Mouse (Mus musculus) left cerebral cortex, postnatal 4 days (tissue): ENCODE data around the gene Adamts20. TPM values are rescaled to one million over a fixed set of nuclear protein-coding genes. Genes with fewer than 3 reads are reported as not detected.
"Not testable (repeated sequence)": the region's sequence is repeated elsewhere in the genome, so short reads cannot be mapped to it uniquely, and the experiment has no call there.

Source experiments
- DNase-seq: peaks from one replicate; pipeline ENCODE4 v3.0.0-alpha.2; 2022
- intact Hi-C: fragments of 180-260 bp; cut with DNase I; formaldehyde crosslinking; loops from one replicate; pipeline ENCODE4 v1.15.1; 2025
- total RNA-seq, 2 experiments: library from RNA; stranded (reverse); gene quantifications; 2 replicates each; pipeline ENCODE4 v1.2.3; 2021

Gene Adamts20
- total RNA-seq = 10 to 100 TPM; 13.3 to 16.4 TPM

GRCm38 (mm10) chr15:94465318-94465717 lies at the start of gene Adamts20:
Adamts20 (minus strand) TSS chr15:94465418.
- intact Hi-C loops = no loop called here
- no peak for DNase-seq

- DNase-seq = peak; percentile 76
- intact Hi-C loops = no loop called here
These were observed 38.4 kb upstream of the Adamts20 start for GRCm38 (mm10) chr15:94503451-94504215.

GRCm38 (mm10) chr15:94499260-94499659 lies 34.0 kb upstream of the Adamts20 start:
- intact Hi-C loops = no loop called here

GRCm38 (mm10) chr15:94495936-94496335 lies 30.7 kb upstream of the Adamts20 start:
- intact Hi-C loops = no loop called here
- DNase-seq = no peak

More at GRCm38 (mm10) chr15:94499260-94499659, 34.0 kb upstream of the Adamts20 start:
- DNase-seq = no peak

- no peak for DNase-seq
- intact Hi-C loops = no loop called here
These were observed 29.2 kb upstream of the Adamts20 start for GRCm38 (mm10) chr15:94494445-94494844.

- no peak for DNase-seq
These were observed 24.2 kb upstream of the Adamts20 start for GRCm38 (mm10) chr15:94489433-94489832.

GRCm38 (mm10) chr15:94488028-94488427 lies 22.8 kb upstream of the Adamts20 start:
- intact Hi-C loops, DNase-seq: not testable (repeated sequence)

More at GRCm38 (mm10) chr15:94489433-94489832, 24.2 kb upstream of the Adamts20 start:
- intact Hi-C loops = no loop called here

- DNase-seq = no peak
- intact Hi-C loops = no loop called here
These were observed 17.3 kb upstream of the Adamts20 start for GRCm38 (mm10) chr15:94482555-94482954.

GRCm38 (mm10) chr15:94480792-94481191 lies 15.6 kb upstream of the Adamts20 start:
- intact Hi-C loops = no loop called here
- no peak for DNase-seq

GRCm38 (mm10) chr15:94480248-94480647 lies 15.0 kb upstream of the Adamts20 start:
- intact Hi-C loops = no loop called here
- DNase-seq = no peak

- intact Hi-C loops = no loop called here
- no peak for DNase-seq
These were observed 14.4 kb upstream of the Adamts20 start for GRCm38 (mm10) chr15:94479513-94480136.

GRCm38 (mm10) chr15:94478706-94479105 lies 13.5 kb upstream of the Adamts20 start:
- intact Hi-C loops = no loop called here
- no peak for DNase-seq

GRCm38 (mm10) chr15:94477287-94477686 lies 12.1 kb upstream of the Adamts20 start:
- intact Hi-C loops = no loop called here
- DNase-seq = peak; percentile 12

- intact Hi-C loops = no loop called here
- DNase-seq = no peak
These were observed 10.8 kb upstream of the Adamts20 start for GRCm38 (mm10) chr15:94475975-94476374.

- DNase-seq = no peak
- intact Hi-C loops = no loop called here
These were observed 5.1 kb upstream of the Adamts20 start for GRCm38 (mm10) chr15:94470361-94470760.

- no peak for DNase-seq
These were observed 337 bp downstream of the Adamts20 start for GRCm38 (mm10) chr15:94464881-94465280.

GRCm38 (mm10) chr15:94463251-94463650 lies 2.0 kb downstream of the Adamts20 start:
- intact Hi-C loops = no loop called here

More at GRCm38 (mm10) chr15:94464881-94465280, 337 bp downstream of the Adamts20 start:
- intact Hi-C loops = no loop called here

GRCm38 (mm10) chr15:94462206-94462605 lies 3.0 kb downstream of the Adamts20 start:
- intact Hi-C loops = no loop called here
- no peak for DNase-seq

More at GRCm38 (mm10) chr15:94463251-94463650, 2.0 kb downstream of the Adamts20 start:
- no peak for DNase-seq

GRCm38 (mm10) chr15:94461166-94461565 lies 4.1 kb downstream of the Adamts20 start:
- intact Hi-C loops = no loop called here
- no peak for DNase-seq

- DNase-seq = no peak
- intact Hi-C loops = no loop called here
These were observed 7.4 kb downstream of the Adamts20 start for GRCm38 (mm10) chr15:94457636-94458390.

- DNase-seq = no peak
- intact Hi-C loops = no loop called here
These were observed 12.4 kb downstream of the Adamts20 start for GRCm38 (mm10) chr15:94452848-94453247.
